Mouse (Mus musculus) MN1 (cell line): ENCODE results near the gene Nfia.
A peak's percentile ranks its signal among the peaks of the same experiment; 100 is the strongest.

Experiments
- DNase-seq: peaks from one replicate; pipeline ENCODE4 v3.0.0-alpha.2; 2016; ENCODE audit warnings: low spot score

The Nfia gene

DNA sequence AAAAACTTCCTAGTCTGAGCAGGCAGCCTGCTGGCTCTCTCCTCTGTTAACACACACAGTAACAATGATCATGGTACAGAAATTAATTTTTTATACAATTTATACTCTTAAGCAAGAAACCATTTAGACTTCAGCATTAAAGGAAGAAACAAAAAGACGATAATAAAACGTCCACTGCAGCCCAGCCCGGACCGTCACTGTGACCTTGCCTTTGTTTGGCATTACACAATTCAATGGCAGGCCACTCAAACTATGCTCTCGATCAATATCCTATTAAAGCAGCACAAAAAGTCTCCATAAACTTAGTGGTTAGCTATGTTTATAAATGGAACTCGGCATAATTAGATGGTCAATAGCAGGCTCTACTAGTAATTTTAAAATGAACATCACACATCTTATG, 232.5 kb downstream of the Nfia start:
- DNase-seq: no peak

- no peak for DNase-seq
Measured at GRCm38 (mm10) chr4:98008814-98009368, 236.4 kb downstream of the Nfia start.

DNA sequence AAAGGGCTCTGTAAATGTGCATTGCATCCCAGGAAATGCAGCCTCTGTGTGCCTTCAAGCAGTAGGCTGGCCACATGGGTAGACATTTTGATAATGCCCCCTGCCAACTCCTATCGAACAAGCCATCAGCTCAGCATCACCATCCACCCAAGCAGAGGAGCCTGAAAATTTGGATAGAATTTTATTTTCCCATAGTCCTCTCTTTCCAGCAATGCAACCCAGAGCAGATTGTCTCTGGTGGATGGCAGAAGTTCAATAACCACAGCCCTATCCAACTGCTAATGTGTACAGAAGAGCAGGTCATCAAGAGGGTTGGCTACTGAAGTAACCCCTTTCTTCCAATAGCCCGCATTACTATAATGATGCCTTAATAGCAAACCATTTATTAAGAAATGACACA, 237.4 kb downstream of the Nfia start:
- no peak for DNase-seq

- DNase-seq: no peak
Measured at GRCm38 (mm10) chr4:98019811-98020210, 247.3 kb downstream of the Nfia start.

DNA sequence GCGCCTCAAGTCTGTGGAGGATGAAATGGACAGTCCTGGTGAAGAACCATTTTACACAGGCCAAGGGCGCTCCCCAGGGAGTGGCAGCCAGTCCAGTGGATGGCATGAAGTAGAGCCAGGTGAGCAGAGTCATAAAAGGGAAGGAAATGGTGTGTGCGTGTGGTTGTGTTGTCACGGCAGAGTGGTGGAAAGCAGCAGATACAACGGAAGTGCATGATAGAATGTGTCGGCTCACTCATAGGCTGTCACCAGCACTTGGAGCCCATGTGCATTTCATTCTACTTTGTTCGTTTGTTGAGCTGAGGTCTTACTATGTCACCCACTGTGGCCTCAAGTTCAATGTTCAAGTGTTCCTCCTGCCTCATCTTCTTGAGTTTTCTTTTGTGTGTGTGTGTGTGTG, 248.3 kb downstream of the Nfia start:
- no peak for DNase-seq

- DNase-seq: peak; percentile 8
Measured at GRCm38 (mm10) chr4:98023245-98023792, 250.8 kb downstream of the Nfia start.

- DNase-seq: no peak
Measured at GRCm38 (mm10) chr4:98027412-98027811, 254.9 kb downstream of the Nfia start.

GRCm38 (mm10) chr4:98031871-98032270, 259.3 kb downstream of the Nfia start:
- peak; percentile 6 for DNase-seq

DNA sequence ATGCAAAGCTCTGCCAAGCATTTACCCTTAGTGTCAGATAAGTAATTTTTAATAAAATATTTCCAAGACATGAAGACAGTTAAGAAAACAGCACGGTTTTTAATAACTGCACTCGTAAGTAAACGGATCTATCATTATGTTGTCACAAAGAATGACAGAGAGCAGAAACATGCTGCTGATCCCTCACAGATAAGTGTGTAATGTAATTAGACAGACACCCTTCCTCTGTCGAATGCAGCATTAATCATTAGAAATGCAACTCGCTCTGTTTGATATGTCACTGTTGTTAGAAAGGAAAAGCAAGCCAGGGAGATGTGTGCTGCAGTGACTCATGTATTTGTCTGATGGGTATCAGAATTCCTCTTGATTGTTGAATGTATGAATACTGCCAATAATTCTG, 259.8 kb downstream of the Nfia start:
- peak; percentile 61 for DNase-seq

DNA sequence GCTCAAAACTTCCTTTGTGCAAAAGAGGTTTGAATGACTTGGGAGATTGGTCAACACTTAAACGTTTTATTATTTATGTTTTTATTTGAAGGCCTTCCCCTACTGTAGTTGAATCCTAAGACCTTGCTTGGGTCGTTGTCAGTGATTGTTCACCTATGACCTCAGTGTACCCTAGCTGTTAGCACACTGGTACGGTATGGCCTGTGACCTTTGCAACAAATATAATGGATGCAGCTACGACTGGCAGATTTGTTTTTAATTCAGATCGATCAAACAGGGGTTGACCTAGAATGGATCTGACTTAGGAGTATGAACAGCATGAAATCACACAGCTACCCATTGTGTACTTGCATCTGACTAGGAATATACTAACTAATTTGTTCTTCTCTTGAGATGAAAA, 266.6 kb downstream of the Nfia start:
- no peak for DNase-seq

DNA sequence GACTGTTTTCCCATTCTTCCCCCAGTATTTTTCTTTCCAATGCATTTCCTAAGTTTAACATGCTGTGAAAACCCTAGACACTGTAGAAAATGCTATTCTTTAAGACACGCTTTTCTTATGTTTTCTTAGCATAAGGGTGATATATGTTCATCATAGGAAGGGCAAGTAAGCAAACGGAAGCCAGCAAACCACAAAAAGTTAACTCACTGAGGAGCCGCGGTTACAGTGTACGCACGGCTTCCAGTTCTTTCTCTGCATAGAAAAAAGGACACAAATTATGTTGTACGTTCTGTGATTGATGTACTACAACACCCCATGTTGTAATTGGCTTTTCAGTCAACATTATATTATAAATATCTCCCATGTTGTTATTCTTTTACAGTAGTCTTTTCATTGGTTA, 267.6 kb downstream of the Nfia start:
- no peak for DNase-seq

- DNase-seq: no peak
Measured at GRCm38 (mm10) chr4:98044611-98045010, 272.1 kb downstream of the Nfia start.

GRCm38 (mm10) chr4:98047369-98047768, 274.8 kb downstream of the Nfia start:
- DNase-seq: no peak

GRCm38 (mm10) chr4:98049584-98049983, 277.1 kb downstream of the Nfia start:
- peak; percentile 17 for DNase-seq

GRCm38 (mm10) chr4:98050003-98050620, 277.6 kb downstream of the Nfia start:
- DNase-seq: no peak

DNA sequence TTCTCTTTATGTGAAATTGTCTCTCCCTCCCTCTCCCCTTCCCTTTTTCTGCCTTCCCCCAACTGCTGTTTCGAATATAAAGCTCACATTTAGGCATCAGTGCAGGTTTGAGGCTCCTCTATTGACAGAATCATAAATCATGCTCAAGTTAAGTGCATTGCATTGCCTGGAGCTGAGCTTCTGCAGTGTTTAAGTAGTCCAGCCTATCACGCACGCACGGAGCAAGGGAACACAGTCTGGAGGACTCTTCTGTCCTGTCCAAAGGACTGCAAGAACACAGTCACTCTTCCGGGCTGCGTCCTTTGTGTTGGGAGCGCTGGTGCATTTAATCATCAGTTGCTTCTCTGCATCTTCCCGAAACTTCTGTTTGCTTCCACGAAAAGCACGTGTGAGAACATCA, 278.2 kb downstream of the Nfia start:
- DNase-seq: no peak

GRCm38 (mm10) chr4:98051326-98051725, 278.8 kb downstream of the Nfia start:
- no peak for DNase-seq

- no peak for DNase-seq
Measured at GRCm38 (mm10) chr4:98055036-98055435, 282.5 kb downstream of the Nfia start.

DNA sequence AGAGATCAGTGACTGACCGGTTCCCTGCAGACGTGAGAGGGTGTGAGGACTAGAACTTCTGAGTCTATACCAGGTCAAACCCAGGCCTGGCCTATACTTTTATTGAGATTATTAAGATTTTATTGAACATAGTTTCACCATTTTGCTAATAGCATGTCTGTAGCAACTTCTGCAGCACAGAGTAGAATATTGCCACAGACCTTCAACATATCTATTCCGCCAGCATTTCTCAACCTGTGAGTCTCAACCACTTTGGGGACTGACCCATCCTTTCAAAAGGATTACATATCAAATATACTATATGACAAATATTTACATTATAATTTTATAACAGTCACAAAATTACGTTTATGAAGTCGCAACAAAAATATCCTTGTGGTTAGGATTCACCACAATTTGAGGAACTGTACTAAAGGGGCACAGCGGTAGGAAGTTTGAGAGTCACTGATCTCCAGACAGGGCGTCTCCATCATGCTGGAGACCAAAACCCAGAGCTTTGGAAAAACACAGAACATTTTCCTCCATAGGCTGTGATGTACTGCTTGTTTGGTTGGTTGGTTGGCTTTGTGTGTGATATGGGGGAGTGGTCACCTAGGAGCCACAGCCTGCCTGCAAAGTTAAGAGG, 284.0 kb downstream of the Nfia start:
- DNase-seq: no peak

DNA sequence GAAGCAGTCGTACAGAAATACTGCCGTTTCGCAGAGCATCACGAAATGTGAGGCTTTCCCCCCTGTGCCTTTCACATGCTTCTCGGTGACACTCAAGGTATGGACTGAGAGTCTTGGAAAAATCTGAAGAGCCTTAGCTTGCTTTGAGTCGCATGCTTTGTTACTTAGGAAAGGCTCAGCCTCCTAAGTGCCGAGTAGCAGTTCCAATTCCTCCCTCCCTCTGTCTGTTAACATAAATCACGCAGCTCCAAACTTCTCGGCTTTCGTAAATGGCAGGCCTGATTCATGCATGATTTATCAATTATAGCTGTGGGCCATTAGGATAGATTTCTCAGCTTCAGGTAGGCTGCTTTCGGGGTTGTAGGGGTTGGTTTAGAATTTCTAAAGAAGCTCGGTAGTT, 284.7 kb downstream of the Nfia start:
- DNase-seq: no peak

DNA sequence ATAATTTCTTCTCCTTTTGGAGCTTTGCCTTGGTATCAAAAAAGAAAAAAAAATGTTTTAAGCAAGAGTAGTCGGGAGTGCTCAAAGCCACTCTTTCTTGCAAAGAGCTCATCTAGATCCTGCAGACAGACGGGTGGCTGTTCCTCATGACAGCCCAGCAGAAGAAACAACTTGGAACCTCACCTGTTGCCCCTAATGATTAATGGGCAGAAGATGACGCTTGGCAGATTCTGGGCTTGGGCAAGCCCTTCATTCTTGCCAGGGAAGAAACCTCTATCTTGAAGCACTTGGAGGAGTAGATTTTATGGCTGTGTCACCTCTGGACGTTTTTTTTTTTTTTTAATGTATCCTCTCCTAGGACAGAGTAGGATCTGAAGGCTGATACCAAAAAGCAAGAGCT, 285.2 kb downstream of the Nfia start:
- DNase-seq: no peak

- DNase-seq: no peak
Measured at GRCm38 (mm10) chr4:98058182-98058581, 285.6 kb downstream of the Nfia start.

GRCm38 (mm10) chr4:98060601-98061000, 288.1 kb downstream of the Nfia start:
- DNase-seq: no peak

DNA sequence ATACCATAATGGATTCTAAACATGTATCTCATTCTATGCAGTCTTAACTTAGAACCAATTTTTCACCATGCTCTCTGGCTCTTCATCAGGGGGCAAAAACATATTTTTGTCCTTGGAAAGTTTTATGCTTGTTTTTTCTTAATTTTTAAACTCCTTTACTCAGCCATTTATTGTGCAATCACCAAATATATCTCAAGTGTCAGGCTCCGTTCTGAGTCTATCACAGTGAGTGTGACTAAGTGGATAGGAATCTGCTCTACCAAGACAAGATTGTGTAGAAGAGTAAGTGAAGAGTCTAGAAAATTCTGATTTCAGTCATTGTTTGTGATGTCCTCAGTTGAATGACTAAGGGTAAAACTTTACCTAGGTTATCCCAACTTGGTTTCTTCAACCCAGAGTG, 288.6 kb downstream of the Nfia start:
- DNase-seq: no peak
